Mouse (Mus musculus) lung, postnatal 0 days (tissue): ENCODE results near the gene Gaa.
A peak's percentile ranks its signal among the peaks of the same experiment; 100 is the strongest.

Experiments used
- CTCF ChIP-seq: IDR thresholded peaks from 2 replicates; pipeline ENCODE4 v1.5.1; 2016; ENCODE audit warnings: antibody characterized with exemption, mild to moderate bottlenecking
- EP300 ChIP-seq: IDR thresholded peaks from 2 replicates; pipeline ENCODE4 v1.6.1; 2016; ENCODE audit warnings: antibody characterized with exemption, mild to moderate bottlenecking, control low read depth

GRCm38 (mm10) chr11:119297996-119298395, 30.3 kb downstream of the Gaa start:
- TF ChIP-seq CTCF (peak; percentile 16; the same call in 1 of the 2 replicates), EP300 (no peak)
